Comparison of ENCODE assay signal across 8 mouse cellular contexts in genomic region chr4:41063894-41064673, GRCm38 (mm10). TPM values are rescaled to one million over a fixed set of nuclear protein-coding genes. Genes with fewer than 3 reads are reported as not detected.
A peak's percentile ranks its signal among the peaks of the same experiment; 100 is the strongest.
DNase-seq lines count a peak whose midpoint lies in the region; ATAC-seq and TF ChIP-seq lines count a peak whose summit lies in the region.

No protein-coding gene starts in this region.

- TF ChIP-seq EP300 in heart, postnatal 0 days (IDR thresholded peaks at IDR 0.05; ENCODE audit: low read depth): no peak

- no peak for ATAC-seq in heart, postnatal 0 days (ENCODE audit: insufficient read depth, low read depth)

- no peak overlapping the region for H3K4me3 ChIP-seq in spleen, adult 2 months (ENCODE audit: extremely low read depth, insufficient read depth, insufficient read length)
- H3K4me3 ChIP-seq in heart, postnatal 0 days (ENCODE audit: low read depth, low read length): peak overlapping the region; percentile 21
- no peak overlapping the region for H3K4me3 ChIP-seq in lung, adult 2 months (replicated peaks; ENCODE audit: extremely low read depth, low read depth, low read length)

- peak; percentile 22; the same call in 1 of the 2 replicates for TF ChIP-seq CTCF in spleen, adult 2 months (IDR thresholded peaks at IDR 0.05; ENCODE audit: extremely low read depth, insufficient read depth, insufficient read length, insufficient replicate concordance)
- TF ChIP-seq CTCF in heart, postnatal 0 days (IDR thresholded peaks at IDR 0.05; ENCODE audit: low read depth): peak; percentile 34
- peak; percentile 32 for TF ChIP-seq CTCF in lung, adult 2 months (IDR thresholded peaks at IDR 0.05; ENCODE audit: insufficient read depth, low read length)

- H3K36me3 ChIP-seq in spleen, adult 2 months (ENCODE audit: control insufficient read depth, insufficient read depth, low read length): no peaks in the 10 kb centered on the region
- no peaks in the 10 kb centered on the region for H3K36me3 ChIP-seq in heart, postnatal 0 days (replicated peaks; ENCODE audit: control insufficient read depth, insufficient read depth, low read length)

- 25% methylated on average over 16 of the region's 16 CpGs for WGBS in spleen, adult 2 months
- WGBS in heart, postnatal 0 days: 17% methylated on average over 16 of the region's 16 CpGs
- WGBS in lung, adult 2 months: 15% methylated on average over 16 of the region's 16 CpGs

- peak overlapping the region; percentile 48 for H3K4me2 ChIP-seq in heart, postnatal 0 days (ENCODE audit: low read depth, low read length)

- TF ChIP-seq POLR2A in spleen, adult 2 months (IDR thresholded peaks at IDR 0.05; ENCODE audit: low read depth, low read length): no peak
- no peak for TF ChIP-seq POLR2A in lung, adult 2 months (IDR thresholded peaks at IDR 0.05; ENCODE audit: borderline replicate concordance, extremely low read depth, low read depth, low read length)

- DNase-seq in embryo, embryonic 10 days (ENCODE audit: low spot score): peak; percentile 39
- DNase-seq in embryo, embryonic 9.5 days (ENCODE audit: extremely low spot score): no peak
- DNase-seq in spleen, adult 2 months (ENCODE audit: low read depth in 1 of 2, low spot score in 2 of 2): peak in 1 of 2 experiments; percentile 12
- DNase-seq in spleen, adult 12 weeks (ENCODE audit: low spot score): no peak
- no peak for DNase-seq in heart, postnatal 0 days (ENCODE audit: low spot score)
- DNase-seq in lung, adult 2 months: peak; percentile 38
- peak; percentile 45 for DNase-seq in thymus, postnatal 14 days
- no peak for DNase-seq in Muller cell, postnatal 12 days (ENCODE audit: inconsistent ontology term)

- no peaks in the 10 kb centered on the region for H3K4me1 ChIP-seq in spleen, adult 2 months (ENCODE audit: control insufficient read depth, insufficient read depth, insufficient read length)
- H3K4me1 ChIP-seq in heart, postnatal 0 days (ENCODE audit: control insufficient read depth, insufficient read depth): no peaks in the 10 kb centered on the region
- H3K4me1 ChIP-seq in lung, adult 2 months (ENCODE audit: control insufficient read depth, insufficient read depth, low read length): no peaks in the 10 kb centered on the region

- no peaks in the 10 kb centered on the region for H3K27me3 ChIP-seq in spleen, adult 2 months (ENCODE audit: control insufficient read depth, insufficient read depth, low read length)
- 0 out of 2 replicates have a peak, but pooled peaks cover 4% of the 10 kb centered on the region for H3K27me3 ChIP-seq in heart, postnatal 0 days (ENCODE audit: control insufficient read depth, insufficient read depth, low read length)

- no peak overlapping the region; the same call in 1 of the 2 replicates for H3K9ac ChIP-seq in heart, postnatal 0 days (replicated peaks; ENCODE audit: low read depth, low read length)

- H3K27ac ChIP-seq in spleen, adult 2 months (ENCODE audit: insufficient read depth, low read length): no peak overlapping the region
- no peak overlapping the region for H3K27ac ChIP-seq in heart, postnatal 0 days (ENCODE audit: low read depth)

- no peaks in the 10 kb centered on the region for H3K9me3 ChIP-seq in heart, postnatal 0 days (replicated peaks; ENCODE audit: control insufficient read depth, low read length)

RNA-seq across cellular contexts. Expression of gene Aqp7, which starts 16.1 kb away (rescaled TPM):
- polyA plus RNA-seq in spleen, adult 2 months (2012; rRNA removed): 0.07 and 0.14 TPM in 2 replicates
- 8.9 and 20.6 TPM in 2 replicates for total RNA-seq in heart, postnatal 0 days (2014; rRNA removed; ENCODE audit: low replicate concordance)
- polyA plus RNA-seq in heart, postnatal 0 days (2015; fragmentation: Nextera tagmentation; extraction: Ambion mirVana): 10.0 and 10.8 TPM in 2 replicates
- polyA plus RNA-seq in lung, adult 2 months (2012; rRNA removed): 2.6 and 2.9 TPM in 2 replicates

RNA-seq across cellular contexts. Expression of gene Aqp3, which starts 33.9 kb away (rescaled TPM):
- polyA plus RNA-seq in spleen, adult 2 months (2012; rRNA removed): 3.4 and 4.7 TPM in 2 replicates
- 0.54 and 6.3 TPM in 2 replicates for total RNA-seq in heart, postnatal 0 days (2014; rRNA removed; ENCODE audit: low replicate concordance)
- polyA plus RNA-seq in heart, postnatal 0 days (2015; fragmentation: Nextera tagmentation; extraction: Ambion mirVana): 0.19 and 0.36 TPM in 2 replicates
- polyA plus RNA-seq in lung, adult 2 months (2012; rRNA removed): 6.1 and 49.9 TPM in 2 replicates

Comparison
In these comparisons a context has a peak if more than half of its experiments do, and no peak if none do; other contexts are left out.
1. DNase-seq: peak in embryo, embryonic 10 days (single experiment), lung, adult 2 months (single experiment) and thymus, postnatal 14 days (single experiment); none in embryo, embryonic 9.5 days (single experiment), spleen, adult 12 weeks (single experiment), heart, postnatal 0 days (single experiment) and Muller cell, postnatal 12 days (single experiment).
2. Peak in every context shown above with its lines, with median percentiles within 50 percentile points of each other: CTCF ChIP-seq.